In genomic region chr8:77288492-77288891, GRCm38 (mm10) we compare ENCODE assay signal across 18 mouse cellular contexts.
"Had no signal": no experiment of that assay in that cellular context is flagged by ENCODE, and none has a peak within 500 bp of the region (broad histone marks: within the 10 kb centered on the region; RNA-seq: fewer than 3 reads in every experiment).

No protein-coding gene starts in this region.

- H3K9ac ChIP-seq: limb, embryonic 12.5 days; liver, embryonic 13.5 days; liver, postnatal 0 days; lung, embryonic 15.5 days had no signal

- H3K4me2 ChIP-seq: limb, embryonic 12.5 days; liver, embryonic 13.5 days; lung, embryonic 15.5 days; midbrain, embryonic 11.5 days had no signal

- H3K4me3 ChIP-seq: layer of hippocampus, adult 2 months; left cerebral cortex, adult 2 months; limb, embryonic 12.5 days; liver, embryonic 13.5 days; lung, embryonic 15.5 days had no signal

- DNase-seq: kidney, postnatal 10 days; kidney, postnatal 4 days; liver; liver, embryonic 13.5 days; liver, postnatal 0 days; lung, postnatal 14 days; right cerebral cortex, adult 18-20 months; right cerebral cortex, postnatal 25 days; thymus, adult 18-20 months; thymus, postnatal 14 days had no signal

- H3K27me3 ChIP-seq: limb, embryonic 12.5 days; liver, embryonic 13.5 days; lung, embryonic 15.5 days; megakaryocyte, embryonic 14.5 days had no signal

- H3K9me3 ChIP-seq: limb, embryonic 12.5 days; liver, embryonic 13.5 days; lung, embryonic 15.5 days had no signal

- ATAC-seq: liver, postnatal 0 days; midbrain, embryonic 16.5 days had no signal

- H3K4me1 ChIP-seq: liver, embryonic 13.5 days; lung, embryonic 15.5 days had no signal

- H3K36me3 ChIP-seq: limb, embryonic 12.5 days; liver, embryonic 13.5 days; lung, embryonic 15.5 days had no signal

- H3K27ac ChIP-seq: layer of hippocampus, adult 2 months; left cerebral cortex, adult 2 months; limb, embryonic 12.5 days; liver, embryonic 13.5 days; lung, embryonic 15.5 days; macrophage had no signal
